Mouse (Mus musculus): Measurements from ENCODE around the gene R3hdm2. TPM values are rescaled to one million over a fixed set of nuclear protein-coding genes. Genes with fewer than 3 reads are reported as not detected.

Gene R3hdm2
- polyA plus RNA-seq, 1 experiment = 101 TPM

GRCm38 (mm10) chr10:127490160-127491127 is 110.3 kb downstream of the R3hdm2 start:
- no peaks in the 10 kb centered on the region for H3K4me1 ChIP-seq (ENCODE audit: control insufficient read depth, insufficient read depth, low read length)
- H3K27ac ChIP-seq (ENCODE audit: insufficient read depth, low read depth, low read length) = no peak overlapping the region
- no peaks in the 10 kb centered on the region for H3K27me3 ChIP-seq (replicated peaks; ENCODE audit: control insufficient read depth, insufficient read depth, low read length)
- 80% methylated on average over 18 of the region's 18 CpGs for WGBS
- no peaks in the 10 kb centered on the region for H3K36me3 ChIP-seq (ENCODE audit: control insufficient read depth, insufficient read depth, low read length)
- TF ChIP-seq CTCF (conservative IDR thresholded peaks at IDR 0.05; ENCODE audit: insufficient read depth, insufficient read length, low read depth, low read length) = no peak
- TF ChIP-seq POLR2A (IDR thresholded peaks at IDR 0.05; ENCODE audit: low read depth, low read length) = no peak
- no peak for DNase-seq
- no peak overlapping the region for H3K4me3 ChIP-seq (ENCODE audit: insufficient read depth, low read depth, low read length)

DNA sequence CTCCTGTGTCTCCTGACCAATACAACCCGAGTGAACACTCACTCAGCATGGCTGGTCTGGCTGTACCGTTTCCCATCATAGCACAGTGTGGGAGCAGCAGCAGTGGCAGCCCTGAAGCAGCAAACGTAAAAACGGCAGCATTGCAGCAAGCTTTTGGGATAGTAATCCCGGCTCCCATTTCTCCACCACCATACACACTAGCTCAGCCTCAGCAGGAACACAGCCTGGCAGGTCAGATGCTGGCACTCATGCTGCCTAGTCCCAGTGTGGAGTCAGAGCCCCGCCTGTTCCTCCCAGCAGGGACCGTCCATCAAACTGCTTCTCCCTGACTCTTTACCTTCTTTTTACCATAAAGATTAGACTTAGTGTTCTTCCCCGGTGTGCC is 111.0 kb downstream of the R3hdm2 start:
- no peak for DNase-seq
- Histone ChIP-seq H3K27ac (ENCODE audit: insufficient read depth, low read depth, low read length) (no peak overlapping the region), H3K4me3 (ENCODE audit: insufficient read depth, low read depth, low read length) (no peak overlapping the region), H3K36me3 (ENCODE audit: control insufficient read depth, insufficient read depth, low read length) (no peaks in the 10 kb centered on the region), H3K27me3 (replicated peaks; ENCODE audit: control insufficient read depth, insufficient read depth, low read length) (no peaks in the 10 kb centered on the region), H3K4me1 (ENCODE audit: control insufficient read depth, insufficient read depth, low read length) (no peaks in the 10 kb centered on the region)
- WGBS = 82% methylated on average over 8 of the region's 8 CpGs
- no peak for TF ChIP-seq CTCF (conservative IDR thresholded peaks at IDR 0.05; ENCODE audit: insufficient read depth, insufficient read length, low read depth, low read length)
- no peak for TF ChIP-seq POLR2A (IDR thresholded peaks at IDR 0.05; ENCODE audit: low read depth, low read length)

- Histone ChIP-seq H3K36me3 (ENCODE audit: control insufficient read depth, insufficient read depth, low read length) (no peaks in the 10 kb centered on the region; the same call in 1 of the 2 replicates), H3K4me1 (ENCODE audit: control insufficient read depth, insufficient read depth, low read length) (no peaks in the 10 kb centered on the region), H3K4me3 (ENCODE audit: insufficient read depth, low read depth, low read length) (no peak overlapping the region), H3K27me3 (replicated peaks; ENCODE audit: control insufficient read depth, insufficient read depth, low read length) (no peaks in the 10 kb centered on the region), H3K27ac (ENCODE audit: insufficient read depth, low read depth, low read length) (no peak overlapping the region)
- 72% methylated on average over 3 of the region's 3 CpGs for WGBS
- TF ChIP-seq CTCF (conservative IDR thresholded peaks at IDR 0.05; ENCODE audit: insufficient read depth, insufficient read length, low read depth, low read length) (no peak), POLR2A (IDR thresholded peaks at IDR 0.05; ENCODE audit: low read depth, low read length) (no peak)
- no peak for DNase-seq
These were observed 112.0 kb downstream of the R3hdm2 start for GRCm38 (mm10) chr10:127492118-127492517.

- H3K4me1 ChIP-seq (ENCODE audit: control insufficient read depth, insufficient read depth, low read length) = no peaks in the 10 kb centered on the region
- H3K4me3 ChIP-seq (ENCODE audit: insufficient read depth, low read depth, low read length) = no peak overlapping the region
- TF ChIP-seq CTCF (conservative IDR thresholded peaks at IDR 0.05; ENCODE audit: insufficient read depth, insufficient read length, low read depth, low read length) = no peak
- TF ChIP-seq POLR2A (IDR thresholded peaks at IDR 0.05; ENCODE audit: low read depth, low read length) = no peak
- H3K36me3 ChIP-seq (ENCODE audit: control insufficient read depth, insufficient read depth, low read length) = no peaks in the 10 kb centered on the region; the same call in none of the 2 replicates
- no peak overlapping the region for H3K27ac ChIP-seq (ENCODE audit: insufficient read depth, low read depth, low read length)
- WGBS = 83% methylated on average over 3 of the region's 3 CpGs
- DNase-seq = no peak
- H3K27me3 ChIP-seq (replicated peaks; ENCODE audit: control insufficient read depth, insufficient read depth, low read length) = no peaks in the 10 kb centered on the region
These were observed 116.0 kb downstream of the R3hdm2 start for GRCm38 (mm10) chr10:127496156-127496555.

DNA sequence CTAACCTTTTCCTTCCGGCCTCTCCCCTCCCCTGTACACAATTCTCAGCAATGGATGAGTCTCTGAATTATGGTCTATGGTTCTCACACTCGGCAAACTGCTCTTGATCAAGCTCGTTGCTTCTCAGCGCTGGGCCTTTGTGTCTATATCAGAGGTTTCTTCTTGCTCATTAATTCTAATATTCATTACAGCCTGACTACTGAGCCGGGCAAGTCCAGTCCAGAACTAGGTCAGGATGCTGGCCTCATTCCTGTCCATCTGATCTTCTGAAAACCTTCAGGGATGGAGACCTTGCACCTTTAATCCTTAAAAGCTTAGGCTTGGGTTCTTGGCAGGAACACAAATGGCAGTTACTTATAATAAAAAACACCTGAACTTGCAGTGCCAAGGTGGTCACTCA is 119.4 kb downstream of the R3hdm2 start:
- Histone ChIP-seq H3K4me3 (ENCODE audit: insufficient read depth, low read depth, low read length) (no peak overlapping the region), H3K36me3 (ENCODE audit: control insufficient read depth, insufficient read depth, low read length) (no peaks in the 10 kb centered on the region; the same call in none of the 2 replicates), H3K4me1 (ENCODE audit: control insufficient read depth, insufficient read depth, low read length) (no peaks in the 10 kb centered on the region), H3K27me3 (replicated peaks; ENCODE audit: control insufficient read depth, insufficient read depth, low read length) (no peaks in the 10 kb centered on the region), H3K27ac (ENCODE audit: insufficient read depth, low read depth, low read length) (no peak overlapping the region)
- no peak for DNase-seq
- TF ChIP-seq CTCF (conservative IDR thresholded peaks at IDR 0.05; ENCODE audit: insufficient read depth, insufficient read length, low read depth, low read length) (no peak), POLR2A (IDR thresholded peaks at IDR 0.05; ENCODE audit: low read depth, low read length) (no peak)
- 51% methylated on average over 5 of the region's 5 CpGs for WGBS

GRCm38 (mm10) chr10:127500042-127500441 is 119.9 kb downstream of the R3hdm2 start:
- TF ChIP-seq CTCF (conservative IDR thresholded peaks at IDR 0.05; ENCODE audit: insufficient read depth, insufficient read length, low read depth, low read length) = no peak
- no peak for TF ChIP-seq POLR2A (IDR thresholded peaks at IDR 0.05; ENCODE audit: low read depth, low read length)
- no peak overlapping the region for H3K4me3 ChIP-seq (ENCODE audit: insufficient read depth, low read depth, low read length)
- H3K4me1 ChIP-seq (ENCODE audit: control insufficient read depth, insufficient read depth, low read length) = no peaks in the 10 kb centered on the region
- no peaks in the 10 kb centered on the region; the same call in none of the 2 replicates for H3K36me3 ChIP-seq (ENCODE audit: control insufficient read depth, insufficient read depth, low read length)
- no peak for DNase-seq
- H3K27ac ChIP-seq (ENCODE audit: insufficient read depth, low read depth, low read length) = no peak overlapping the region
- 87% methylated on average over 4 of the region's 4 CpGs for WGBS
- H3K27me3 ChIP-seq (replicated peaks; ENCODE audit: control insufficient read depth, insufficient read depth, low read length) = no peaks in the 10 kb centered on the region
